Mouse (Mus musculus) splenic B cell, adult 2 months (primary cell): ENCODE measurements around the gene Slc25a14.

Experiments used
- DNase-seq: peaks from one replicate; pipeline ENCODE4 v3.0.0-alpha.2; 2011; ENCODE audit warnings: low read depth, low spot score
- H3K27me3 ChIP-seq: 2 replicates; pipeline ENCODE4 v1.6.1; 2012; ENCODE audit warnings: mild to moderate bottlenecking, low read length, moderate library complexity, mixed read lengths; ENCODE audit not compliant: control insufficient read depth, poor library complexity, insufficient read depth, severe bottlenecking
- H3K36me3 ChIP-seq: 2 replicates; pipeline ENCODE4 v1.6.1; 2012; ENCODE audit warnings: mild to moderate bottlenecking, low read length, moderate library complexity, mixed read lengths; ENCODE audit not compliant: control insufficient read depth, poor library complexity, insufficient read depth, severe bottlenecking

Slc25a14 gene

GRCm38 (mm10) chrX:48683451-48683850 lies 60.2 kb downstream of the Slc25a14 start:
- Histone ChIP-seq H3K27me3 (no peaks in the 10 kb centered on the region), H3K36me3 (no peaks in the 10 kb centered on the region)
- peak; percentile 69 for DNase-seq

GRCm38 (mm10) chrX:48683857-48684256 lies 60.6 kb downstream of the Slc25a14 start:
- no peak for DNase-seq
- H3K27me3 ChIP-seq: no peaks in the 10 kb centered on the region
- H3K36me3 ChIP-seq: no peaks in the 10 kb centered on the region

- H3K27me3 ChIP-seq: no peaks in the 10 kb centered on the region
- DNase-seq: no peak
- H3K36me3 ChIP-seq: no peaks in the 10 kb centered on the region
Measured at GRCm38 (mm10) chrX:48694460-48694859, 71.2 kb downstream of the Slc25a14 start.

GRCm38 (mm10) chrX:48694864-48695371 lies 71.7 kb downstream of the Slc25a14 start, which contains the start of gene Rbmx2:
TSS of gene Rbmx2 (plus strand) at chrX:48695004.
- H3K36me3 ChIP-seq: no peaks in the 10 kb centered on the region
- DNase-seq: peak; percentile 92
- H3K27me3 ChIP-seq: no peaks in the 10 kb centered on the region

- no peaks in the 10 kb centered on the region for H3K36me3 ChIP-seq
- no peaks in the 10 kb centered on the region for H3K27me3 ChIP-seq
- DNase-seq: no peak
Measured at GRCm38 (mm10) chrX:48709701-48710100, 86.5 kb downstream of the Slc25a14 start.
